Mouse (Mus musculus): ENCODE data around the gene Fut9. TPM values are rescaled to one million over a fixed set of nuclear protein-coding genes. Genes with fewer than 3 reads are reported as not detected.

The Fut9 gene
- total and polyA plus RNA-seq, 3 experiments: not detected

- no peak for DNase-seq (ENCODE audit: extremely low read depth)
- no peak overlapping the region for H3K4me2 ChIP-seq (ENCODE audit: insufficient read depth, low read depth, poor library complexity, severe bottlenecking)
- no peaks in the 10 kb centered on the region for H3K79me2 ChIP-seq (replicated peaks; ENCODE audit: control insufficient read depth, extremely low read depth, insufficient read depth, poor library complexity, severe bottlenecking)
- no peak overlapping the region for H3K4me3 ChIP-seq (replicated peaks in 1 of 3; ENCODE audit: low read depth in 2 of 3, low read length in 2 of 3, poor library complexity in 1 of 3)
- in situ Hi-C loops (cut with MboI; ENCODE audit: low pct_ligation_motif_present, low pct_unique_long_range_greater_than_20kb, low sequenced_read_pairs): no loop called here
- H3K4me1 ChIP-seq (ENCODE audit: control insufficient read depth in 1 of 2, insufficient read depth in 2 of 2): no peaks in the 10 kb centered on the region
- no peaks in the 10 kb centered on the region for H3K9me3 ChIP-seq (replicated peaks; ENCODE audit: low read length)
- no peaks in the 10 kb centered on the region for H3K27me3 ChIP-seq (replicated peaks)
- dilution Hi-C loops (cut with MboI; ENCODE audit: extremely low pct_ligation_motif_present, extremely low pct_unique_long_range_greater_than_20kb, low sequenced_read_pairs): no loop called here
- no peak for TF ChIP-seq EP300 (IDR thresholded peaks at IDR 0.05; ENCODE audit: low read length)
- no peak for TF ChIP-seq JUND (conservative IDR thresholded peaks at IDR 0.05; ENCODE audit: low read depth, low read length)
- TF ChIP-seq MYC (IDR thresholded peaks at IDR 0.05; ENCODE audit: low read depth, low read length): no peak
- TF ChIP-seq HCFC1 (IDR thresholded peaks at IDR 0.05; ENCODE audit: low read depth, low read length): no peak
- no peak for TF ChIP-seq IRF4 (IDR thresholded peaks at IDR 0.05; ENCODE audit: low read depth, low read length)
- no peak for TF ChIP-seq TCF12 (IDR thresholded peaks at IDR 0.05; ENCODE audit: low read depth, low read length)
- TF ChIP-seq NELFE (IDR thresholded peaks at IDR 0.05; ENCODE audit: low read depth, low read length): no peak
- TF ChIP-seq MAZ (IDR thresholded peaks at IDR 0.05; ENCODE audit: low read depth, low read length): no peak
- TF ChIP-seq ZNF384 (IDR thresholded peaks at IDR 0.05; ENCODE audit: low read depth, low read length): no peak
- no peaks in the 10 kb centered on the region for H3K36me3 ChIP-seq (replicated peaks in 1 of 2; ENCODE audit: control insufficient read depth in 1 of 2, insufficient read depth in 1 of 2, low read length in 1 of 2)
- H3K9ac ChIP-seq (ENCODE audit: insufficient read depth, low read depth): no peak overlapping the region
- H3K27ac ChIP-seq (ENCODE audit: insufficient read depth, low read depth): no peak overlapping the region
Observed at GRCm38 (mm10) chr4:25721576-25721975, 78.5 kb downstream of the Fut9 start.

DNA sequence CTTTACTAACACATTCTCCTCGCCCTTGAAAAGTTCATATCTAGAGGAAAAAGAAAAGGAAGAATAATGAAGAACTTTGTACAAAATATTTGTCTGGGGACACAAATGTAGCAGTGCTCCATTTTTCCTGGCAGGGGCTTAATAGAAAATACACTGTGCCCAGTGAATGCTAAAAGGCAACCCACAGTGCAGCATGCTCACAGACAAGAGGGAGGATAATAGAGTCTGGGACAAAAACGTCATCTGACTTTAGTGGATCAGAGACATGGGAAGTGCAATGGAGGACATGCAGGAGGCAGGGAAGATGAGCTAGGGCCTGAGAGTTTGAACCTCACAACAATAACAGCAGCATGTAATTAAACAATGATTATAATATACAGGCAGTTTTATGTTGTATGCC, 86.1 kb downstream of the Fut9 start:
- H3K9me3 ChIP-seq (replicated peaks; ENCODE audit: low read length): peaks cover 2% of the 10 kb centered on the region
- no peaks in the 10 kb centered on the region for H3K27me3 ChIP-seq (replicated peaks)
- no peak overlapping the region for H3K27ac ChIP-seq (ENCODE audit: insufficient read depth, low read depth)
- no peak for TF ChIP-seq ZNF384 (IDR thresholded peaks at IDR 0.05; ENCODE audit: low read depth, low read length)
- TF ChIP-seq E2F4 (IDR thresholded peaks at IDR 0.05; ENCODE audit: insufficient replicate concordance, low read depth, low read length): no peak
- TF ChIP-seq ETS1 (conservative IDR thresholded peaks at IDR 0.05; ENCODE audit: low read depth, low read length): no peak
- TF ChIP-seq JUND (conservative IDR thresholded peaks at IDR 0.05; ENCODE audit: low read depth, low read length): no peak
- no peak for TF ChIP-seq RAD21 (IDR thresholded peaks at IDR 0.05; ENCODE audit: low read depth, low read length)
- TF ChIP-seq CTCF (conservative IDR thresholded peaks at IDR 0.05 in 1 of 2, IDR thresholded peaks at IDR 0.05 in 1 of 2; ENCODE audit: low read depth in 2 of 2, low read length in 2 of 2): no peak
- TF ChIP-seq ZMIZ1 (IDR thresholded peaks at IDR 0.05; ENCODE audit: low read depth, low read length): no peak
- no peak for TF ChIP-seq TCF12 (IDR thresholded peaks at IDR 0.05; ENCODE audit: low read depth, low read length)
- no peak for TF ChIP-seq TBP (conservative IDR thresholded peaks at IDR 0.05; ENCODE audit: low read depth, low read length)
- no peaks in the 10 kb centered on the region for H3K4me1 ChIP-seq (ENCODE audit: control insufficient read depth in 1 of 2, insufficient read depth in 2 of 2)
- dilution Hi-C loops (cut with MboI; ENCODE audit: extremely low pct_ligation_motif_present, extremely low pct_unique_long_range_greater_than_20kb, low sequenced_read_pairs): no loop called here
- no peak overlapping the region for H3K4me3 ChIP-seq (replicated peaks in 1 of 3; ENCODE audit: low read depth in 2 of 3, low read length in 2 of 3, poor library complexity in 1 of 3)
- in situ Hi-C loops (cut with MboI; ENCODE audit: low pct_ligation_motif_present, low pct_unique_long_range_greater_than_20kb, low sequenced_read_pairs): no loop called here
- H3K36me3 ChIP-seq (replicated peaks in 1 of 2; ENCODE audit: control insufficient read depth in 1 of 2, insufficient read depth in 1 of 2, low read length in 1 of 2): no peaks in the 10 kb centered on the region
- H3K9ac ChIP-seq (ENCODE audit: insufficient read depth, low read depth): no peak overlapping the region
- H3K4me2 ChIP-seq (ENCODE audit: insufficient read depth, low read depth, poor library complexity, severe bottlenecking): no peak overlapping the region
- DNase-seq (ENCODE audit: extremely low read depth): no peak
- H3K79me2 ChIP-seq (replicated peaks; ENCODE audit: control insufficient read depth, extremely low read depth, insufficient read depth, poor library complexity, severe bottlenecking): no peaks in the 10 kb centered on the region
